Mouse (Mus musculus): ENCODE results near the gene Rtl6. TPM values are rescaled to one million over a fixed set of nuclear protein-coding genes. Genes with fewer than 3 reads are reported as not detected.
A peak's percentile ranks its signal among the peaks of the same experiment; 100 is the strongest.

Rtl6 gene
- total and polyA plus RNA-seq, 3 experiments, result 6.8 to 7.6 (median 6.9) TPM

DNA sequence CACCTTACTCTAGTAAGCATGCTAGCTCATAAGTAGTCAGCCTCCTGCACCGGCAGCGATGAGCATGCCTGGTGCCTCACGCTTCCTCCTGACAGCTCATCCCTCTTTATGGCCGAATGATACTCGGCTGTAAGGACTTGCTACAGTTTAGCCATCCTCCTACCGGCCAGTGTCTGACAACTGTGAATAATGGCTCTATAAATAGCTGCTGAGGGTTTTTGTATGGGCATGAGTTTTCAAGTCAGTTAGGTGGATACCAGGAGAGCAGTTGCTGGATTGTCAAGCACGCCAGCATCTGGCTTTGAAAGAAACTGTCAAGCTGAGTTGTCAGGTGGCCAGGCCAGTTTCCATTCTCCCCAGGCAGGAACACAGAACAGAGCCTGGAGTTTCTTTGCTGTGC lies 52.7 kb downstream of the Rtl6 start:
- Histone ChIP-seq H3K9ac (ENCODE audit: low read depth, low read length) (no peak overlapping the region), H3K4me1 (ENCODE audit: control insufficient read depth, insufficient read depth, low read length) (no peaks in the 10 kb centered on the region), H3K27ac (no peak overlapping the region), H3K27me3 (ENCODE audit: control insufficient read depth, insufficient read depth, low read length) (no peaks in the 10 kb centered on the region), H3K36me3 (ENCODE audit: control insufficient read depth, insufficient read depth, low read length) (no peaks in the 10 kb centered on the region), H3K79me2 (replicated peaks; ENCODE audit: control insufficient read depth, insufficient read depth, low read length) (no peaks in the 10 kb centered on the region), H3K4me3 (no peak overlapping the region)
- no peak for DNase-seq
- intact Hi-C loops (cut with DNase I), result no loop called here
- 32% methylated on average over 7 of the region's 7 CpGs for WGBS
- TF ChIP-seq EP300 (IDR thresholded peaks at IDR 0.05; ENCODE audit: insufficient read depth, low read depth, low read length), result no peak
- peak; percentile 22; the same call in 1 of the 2 replicates for TF ChIP-seq CTCF (IDR thresholded peaks at IDR 0.05)

Other genes starting within 250 kb of the Rtl6 start
- gene Parvg, start 233.8 kb downstream of the Rtl6 start, total RNA-seq (2021), result 1 to 10 TPM; 1.9 to 2.5 TPM
- 1.3 and 1.5 TPM in 2 replicates for gene Parvg, start 233.8 kb downstream of the Rtl6 start, polyA plus RNA-seq (2012; rRNA removed)
- gene Shisal1, start 110.7 kb downstream of the Rtl6 start, total RNA-seq (2021), result 1 to 10 TPM; 1.1 to 1.7 TPM
- gene Shisal1, start 110.7 kb downstream of the Rtl6 start, polyA plus RNA-seq (2012; rRNA removed), result 1.00 and 1.8 TPM in 2 replicates
- 1 to 10 TPM; 2.8 to 4.9 TPM for gene Prr5, start 111.8 kb upstream of the Rtl6 start, total RNA-seq (2021)
- 5.9 and 8.1 TPM in 2 replicates for gene Prr5, start 111.8 kb upstream of the Rtl6 start, polyA plus RNA-seq (2012; rRNA removed)
- gene Arhgap8, start 162.2 kb upstream of the Rtl6 start, total RNA-seq (2021), result 1 to 10 TPM in 1 of 2 experiments, under 1 TPM in 1; 0.70 to 1.5 TPM
- 1.7 and 1.9 TPM in 2 replicates for gene Arhgap8, start 162.2 kb upstream of the Rtl6 start, polyA plus RNA-seq (2012; rRNA removed)

Data from heart, adult 2 months (tissue).